Mouse (Mus musculus) liver, embryonic 15.5 days (tissue): ENCODE measurements around the gene Fxyd2. TPM values are rescaled to one million over a fixed set of nuclear protein-coding genes. Genes with fewer than 3 reads are reported as not detected.

ENCODE experiments used
- ATAC-seq: fragments of 200-750 bp; cut with Nextera tagmentation; 2 replicates; pipeline ENCODE4 v1.8.0; 2017; ENCODE audit warnings: moderate number of reproducible peaks, mild to moderate bottlenecking, moderate library complexity; ENCODE audit not compliant: insufficient read depth
- H3K27ac ChIP-seq: fragments of 300-500 bp; sonication (generic); replicated peaks from 2 replicates; pipeline ENCODE4 v1.5.1; 2015; ENCODE audit warnings: mild to moderate bottlenecking, inconsistent platforms
- H3K27me3 ChIP-seq: fragments of 300-500 bp; sonication (generic); 2 replicates; pipeline ENCODE4 v1.6.1; 2015; ENCODE audit warnings: mild to moderate bottlenecking, inconsistent platforms
- H3K36me3 ChIP-seq: fragments of 300-500 bp; sonication (generic); replicated peaks from 2 replicates; pipeline ENCODE4 v1.6.1; 2015; ENCODE audit warnings: moderate library complexity, mild to moderate bottlenecking, inconsistent platforms
- H3K4me1 ChIP-seq: fragments of 300-500 bp; sonication (generic); replicated peaks from 2 replicates; pipeline ENCODE4 v1.6.1; 2015; ENCODE audit warnings: inconsistent platforms
- H3K4me2 ChIP-seq: fragments of 300-500 bp; sonication (generic); 2 replicates; pipeline ENCODE4 v1.6.1; 2015; ENCODE audit warnings: moderate library complexity, mild to moderate bottlenecking, inconsistent platforms
- H3K4me3 ChIP-seq: fragments of 300-500 bp; sonication (generic); replicated peaks from 2 replicates; pipeline ENCODE4 v1.5.1; 2015; ENCODE audit warnings: mild to moderate bottlenecking, inconsistent platforms
- H3K9ac ChIP-seq: fragments of 300-500 bp; sonication (generic); 2 replicates; pipeline ENCODE4 v1.6.1; 2015; ENCODE audit warnings: moderate library complexity, mild to moderate bottlenecking, inconsistent platforms
- H3K9me3 ChIP-seq: fragments of 300-500 bp; sonication (generic); replicated peaks from 2 replicates; pipeline ENCODE4 v1.6.1; 2016; ENCODE audit warnings: inconsistent platforms
- WGBS: fragments of 180-500 bp; shearing (Covaris S2); methylation state at CpG from one replicate; pipeline ENCODE4 v1.1.7; 2015; ENCODE audit warnings: mixed read lengths; ENCODE audit not compliant: insufficient replicate concordance; 5-methylcytosine and 5-hydroxymethylcytosine counted together
- polyA plus RNA-seq: library from polyadenylated mRNA; unstranded; fragments of >200 nt; fragmentation: Nextera tagmentation; extraction: Ambion mirVana; gene quantifications from 2 replicates; pipeline ENCODE4 v1.2.1, GENCODE M21; 2015

Fxyd2 gene
- polyA plus RNA-seq, 1 experiment from 2014 or later, result 0.62 TPM

DNA sequence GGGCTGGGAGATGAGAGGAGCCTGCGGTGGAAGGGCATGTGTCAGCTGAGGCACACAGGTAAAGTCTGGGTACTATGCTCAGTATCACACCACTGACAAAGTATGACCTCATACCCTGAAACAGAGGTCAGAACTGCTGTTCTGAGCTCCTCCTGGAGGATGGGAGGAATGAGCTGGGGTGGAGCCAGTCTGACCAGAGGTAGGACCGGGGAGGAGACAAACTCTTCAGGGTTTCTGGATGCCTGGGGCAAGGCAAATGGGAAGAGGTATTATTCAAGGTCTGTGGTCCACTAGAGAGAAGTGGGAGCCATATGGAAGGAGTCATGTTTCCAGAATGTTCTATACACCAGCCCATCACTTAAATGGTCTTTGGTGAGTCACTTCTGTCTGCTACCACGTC is 11.6 kb downstream of the Fxyd2 start:
- no peak overlapping the region for H3K4me2 ChIP-seq
- H3K9ac ChIP-seq, result no peak overlapping the region
- 66% methylated on average over 3 of the region's 3 CpGs for WGBS
- no peaks in the 10 kb centered on the region for H3K9me3 ChIP-seq
- no peak overlapping the region for H3K27ac ChIP-seq
- no peak for ATAC-seq
- peaks cover 5% of the 10 kb centered on the region; the same call in 1 of the 2 replicates for H3K4me1 ChIP-seq
- no peaks in the 10 kb centered on the region for H3K36me3 ChIP-seq
- H3K27me3 ChIP-seq, result peaks cover 6% of the 10 kb centered on the region; the same call in 1 of the 2 replicates
- H3K4me3 ChIP-seq, result no peak overlapping the region

DNA sequence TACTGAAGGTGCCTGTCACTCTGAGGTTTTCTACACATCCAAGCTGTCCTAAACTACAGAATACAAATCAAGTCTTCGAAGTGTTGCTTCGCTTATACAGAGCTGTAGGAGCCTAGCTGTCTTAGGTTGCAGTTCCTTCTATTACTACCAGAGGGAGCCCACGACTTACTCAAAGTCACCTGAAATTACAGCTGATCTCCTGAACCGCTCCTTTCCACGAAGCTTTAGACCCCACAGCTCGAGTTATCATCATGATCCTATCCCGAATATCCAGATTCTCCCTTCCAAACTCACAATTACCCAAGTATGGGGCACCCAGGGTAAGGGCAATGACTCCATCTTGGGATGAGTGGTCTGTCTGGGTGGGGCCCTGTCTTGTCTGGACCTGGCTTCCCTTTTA is 12.3 kb downstream of the Fxyd2 start:
- Histone ChIP-seq H3K4me1 (peaks cover 5% of the 10 kb centered on the region; the same call in 1 of the 2 replicates), H3K27ac (no peak overlapping the region), H3K4me3 (no peak overlapping the region), H3K9ac (no peak overlapping the region), H3K4me2 (no peak overlapping the region; the same call in 1 of the 2 replicates), H3K27me3 (peaks cover 6% of the 10 kb centered on the region; the same call in 1 of the 2 replicates), H3K36me3 (no peaks in the 10 kb centered on the region), H3K9me3 (no peaks in the 10 kb centered on the region)
- WGBS, result 17% methylated on average over 7 of the region's 7 CpGs
- ATAC-seq, result no peak

DNA sequence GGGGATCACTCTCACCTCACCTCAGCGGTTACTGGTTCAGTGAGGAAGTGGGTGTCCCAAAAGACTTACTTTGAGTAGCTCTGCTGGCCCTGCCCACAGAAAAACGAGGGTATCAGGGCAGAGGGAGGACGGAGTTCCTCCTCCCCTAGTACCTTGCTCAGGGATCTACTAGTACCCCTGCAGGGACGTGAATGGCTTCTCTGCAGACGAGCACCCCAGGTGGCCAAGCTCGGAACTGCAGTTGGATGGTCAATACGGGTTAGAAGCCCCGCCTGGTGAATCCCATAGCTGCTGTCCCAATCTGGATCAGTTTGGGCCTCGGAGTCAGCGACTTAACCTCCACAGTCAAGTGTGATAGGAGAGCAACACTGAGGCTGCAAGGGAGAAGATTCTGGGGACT is 12.8 kb downstream of the Fxyd2 start:
- no peak overlapping the region for H3K9ac ChIP-seq

DNA sequence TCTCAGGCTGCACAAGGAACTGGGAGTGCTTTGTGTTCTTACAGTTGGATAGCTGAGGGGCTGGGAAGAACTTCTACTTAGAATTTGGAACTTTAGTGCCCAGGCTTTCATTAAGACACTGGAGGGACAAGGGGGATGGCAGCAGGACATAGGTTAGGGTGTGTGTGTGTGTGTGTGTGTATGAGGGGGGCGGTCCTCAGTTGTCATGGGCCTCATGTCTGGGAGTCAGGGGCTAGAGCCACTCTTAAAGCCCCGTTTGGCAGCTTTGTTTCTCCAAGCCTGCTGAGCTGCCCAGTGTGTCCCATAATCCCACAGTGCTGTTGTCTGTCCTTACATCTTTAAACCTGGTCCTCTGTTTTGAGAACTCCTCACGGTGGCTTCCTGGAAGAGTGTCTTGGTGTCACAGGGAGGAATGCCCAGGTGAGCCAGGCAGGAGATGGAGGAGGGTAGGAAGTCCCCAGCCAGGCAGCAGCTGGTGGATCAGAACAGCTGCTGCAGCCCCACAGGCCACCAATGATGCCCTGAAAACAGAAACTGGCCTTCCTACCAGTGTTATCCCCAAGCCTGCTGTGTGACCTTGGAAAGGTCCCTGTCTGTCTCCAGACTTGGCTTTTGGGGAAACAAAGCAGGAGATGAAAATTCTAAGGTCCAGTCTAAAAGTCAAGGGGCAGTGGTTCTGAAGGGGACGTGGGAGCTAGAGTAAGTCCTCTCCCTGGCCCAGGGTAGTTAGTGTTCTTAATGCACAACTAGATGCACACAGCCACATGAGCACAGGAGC is 13.4 kb downstream of the Fxyd2 start:
- Histone ChIP-seq H3K27ac (no peak overlapping the region), H3K4me3 (no peak overlapping the region), H3K36me3 (no peaks in the 10 kb centered on the region), H3K4me1 (peaks cover 5% of the 10 kb centered on the region; the same call in 1 of the 2 replicates), H3K9me3 (no peaks in the 10 kb centered on the region), H3K4me2 (no peak overlapping the region), H3K27me3 (0 out of 2 replicates have a peak, but pooled peaks cover 6% of the 10 kb centered on the region), H3K9ac (no peak overlapping the region)
- no peak for ATAC-seq
- 65% methylated on average over 4 of the region's 4 CpGs for WGBS

More for the DNA sequence above, 12.8 kb downstream of the Fxyd2 start:
- H3K36me3 ChIP-seq, result no peaks in the 10 kb centered on the region
- no peak overlapping the region for H3K4me3 ChIP-seq
- peaks cover 5% of the 10 kb centered on the region; the same call in 1 of the 2 replicates for H3K4me1 ChIP-seq
- H3K27me3 ChIP-seq, result peaks cover 6% of the 10 kb centered on the region; the same call in 1 of the 2 replicates
- no peaks in the 10 kb centered on the region for H3K9me3 ChIP-seq
- no peak for ATAC-seq
- WGBS, result 4% methylated on average over 10 of the region's 10 CpGs
- no peak overlapping the region; the same call in 1 of the 2 replicates for H3K4me2 ChIP-seq
- no peak overlapping the region for H3K27ac ChIP-seq

DNA sequence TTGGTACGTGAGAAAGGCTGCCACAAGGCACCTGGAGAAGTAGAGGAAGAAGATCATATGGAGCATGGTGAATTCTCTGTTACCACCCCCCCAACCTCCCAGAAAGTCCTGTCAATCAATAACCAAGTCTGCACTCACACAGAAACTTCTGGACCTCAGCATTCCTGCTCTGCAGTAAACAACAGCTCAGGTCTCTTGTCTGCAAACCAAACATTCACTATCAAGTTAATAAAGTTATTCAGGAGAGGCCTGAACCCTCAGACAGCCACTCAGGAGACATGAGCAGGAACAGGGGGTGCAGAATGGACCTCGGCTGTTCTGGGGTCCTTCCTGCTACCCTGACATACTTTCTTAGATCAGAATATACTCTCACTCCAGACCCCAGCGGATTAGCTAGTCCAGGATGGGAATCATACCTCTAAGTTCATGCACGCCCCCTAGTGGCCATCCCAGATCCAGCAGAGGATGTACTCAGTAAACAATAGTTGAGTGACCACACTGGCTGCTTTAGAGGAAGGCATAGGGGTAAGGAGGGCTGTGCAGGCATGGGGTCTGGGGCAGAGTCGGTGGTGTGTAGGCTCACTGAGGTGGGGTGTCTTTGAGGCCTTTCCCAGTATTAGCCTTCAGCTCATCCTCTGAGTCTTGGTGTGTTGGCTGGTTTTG is 14.1 kb downstream of the Fxyd2 start:
- Histone ChIP-seq H3K4me3 (no peak overlapping the region), H3K9ac (no peak overlapping the region), H3K4me2 (no peak overlapping the region), H3K27me3 (0 out of 2 replicates have a peak, but pooled peaks cover 6% of the 10 kb centered on the region), H3K27ac (no peak overlapping the region), H3K36me3 (no peaks in the 10 kb centered on the region), H3K4me1 (peaks cover 5% of the 10 kb centered on the region; the same call in 1 of the 2 replicates), H3K9me3 (no peaks in the 10 kb centered on the region)
- no peak for ATAC-seq
- 39% methylated on average over 5 of the region's 5 CpGs for WGBS

DNA sequence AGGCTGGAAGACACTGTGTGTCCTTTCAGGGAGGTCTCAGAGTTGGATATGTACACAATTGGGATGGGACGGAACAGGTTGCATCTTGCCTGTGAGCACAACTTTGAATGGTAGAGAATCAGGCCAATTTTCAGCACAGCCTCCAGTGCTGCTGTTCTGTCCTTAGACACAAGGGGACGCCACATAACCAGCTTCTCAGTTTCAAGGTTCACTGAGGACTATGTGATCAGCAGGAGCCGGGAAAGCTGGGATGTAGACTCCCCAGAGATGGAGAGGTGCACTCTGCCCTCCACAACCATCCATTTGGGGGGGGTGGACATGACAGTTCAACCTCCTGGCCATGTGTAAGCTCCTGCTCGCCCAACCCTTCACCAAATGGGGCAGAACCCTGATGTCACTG is 16.4 kb downstream of the Fxyd2 start:
- WGBS, result 40% methylated on average over 4 of the region's 4 CpGs
- no peak for ATAC-seq
- no peak overlapping the region for H3K9ac ChIP-seq
- H3K9me3 ChIP-seq, result no peaks in the 10 kb centered on the region
- no peaks in the 10 kb centered on the region for H3K36me3 ChIP-seq
- H3K27ac ChIP-seq, result no peak overlapping the region
- no peaks in the 10 kb centered on the region for H3K27me3 ChIP-seq
- no peak overlapping the region for H3K4me2 ChIP-seq
- H3K4me3 ChIP-seq, result no peak overlapping the region
- peaks cover 5% of the 10 kb centered on the region; the same call in 1 of the 2 replicates for H3K4me1 ChIP-seq

DNA sequence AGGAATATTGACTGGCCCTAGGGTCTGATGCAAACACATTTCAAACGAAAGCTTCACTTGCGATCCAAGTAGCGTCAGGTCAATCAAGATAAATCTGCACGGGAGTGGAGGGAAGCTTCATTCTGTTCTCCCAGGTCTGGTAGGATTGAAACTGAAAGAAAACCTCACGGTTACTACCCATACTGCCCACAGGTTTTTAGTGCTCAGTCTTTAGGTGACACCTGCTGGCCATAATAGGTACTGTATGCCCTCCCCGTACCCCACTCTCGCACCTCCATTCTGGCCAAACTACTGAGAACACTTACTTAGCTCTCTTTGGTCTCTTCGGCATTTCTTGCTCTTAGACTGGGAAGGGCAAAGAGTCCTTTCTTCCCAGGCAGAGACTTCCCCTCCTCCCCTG is 17.8 kb downstream of the Fxyd2 start:
- WGBS, result 11% methylated on average over 8 of the region's 8 CpGs
- H3K36me3 ChIP-seq, result no peaks in the 10 kb centered on the region
- H3K27me3 ChIP-seq, result no peaks in the 10 kb centered on the region
- H3K4me1 ChIP-seq, result 0 out of 2 replicates have a peak, but pooled peaks cover under 1% of the 10 kb centered on the region
- H3K27ac ChIP-seq, result no peak overlapping the region
- no peak for ATAC-seq
- peak overlapping the region; percentile 34 for H3K4me3 ChIP-seq
- H3K9me3 ChIP-seq, result no peaks in the 10 kb centered on the region
- peak overlapping the region; percentile 42 for H3K4me2 ChIP-seq
- H3K9ac ChIP-seq, result no peak overlapping the region

DNA sequence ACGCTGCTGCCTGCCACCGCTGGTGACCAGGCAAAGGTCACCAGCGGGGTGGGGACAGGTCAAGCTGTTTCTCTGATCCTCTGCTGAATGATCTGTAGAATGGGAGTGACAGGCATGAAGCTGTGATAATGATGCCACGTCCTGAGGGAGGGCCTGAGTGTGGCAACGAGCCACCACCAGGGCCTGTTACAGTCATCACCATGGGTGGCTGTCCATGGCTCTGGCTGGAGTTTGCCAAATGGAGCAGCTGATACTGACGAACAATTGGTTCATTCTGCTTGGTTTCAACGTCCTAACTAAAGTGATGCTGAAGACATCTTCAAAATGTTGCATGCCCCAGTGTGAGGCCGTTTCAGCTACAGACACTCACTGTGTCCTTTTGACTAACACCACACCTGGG is 18.8 kb downstream of the Fxyd2 start:
- no peaks in the 10 kb centered on the region for H3K36me3 ChIP-seq
- H3K9ac ChIP-seq, result no peak overlapping the region
- no peak overlapping the region for H3K4me2 ChIP-seq
- H3K4me3 ChIP-seq, result no peak overlapping the region
- H3K27me3 ChIP-seq, result no peaks in the 10 kb centered on the region
- no peaks in the 10 kb centered on the region for H3K4me1 ChIP-seq
- no peak overlapping the region for H3K27ac ChIP-seq
- ATAC-seq, result no peak
- no peaks in the 10 kb centered on the region for H3K9me3 ChIP-seq
- WGBS, result 55% methylated on average over 8 of the region's 8 CpGs

DNA sequence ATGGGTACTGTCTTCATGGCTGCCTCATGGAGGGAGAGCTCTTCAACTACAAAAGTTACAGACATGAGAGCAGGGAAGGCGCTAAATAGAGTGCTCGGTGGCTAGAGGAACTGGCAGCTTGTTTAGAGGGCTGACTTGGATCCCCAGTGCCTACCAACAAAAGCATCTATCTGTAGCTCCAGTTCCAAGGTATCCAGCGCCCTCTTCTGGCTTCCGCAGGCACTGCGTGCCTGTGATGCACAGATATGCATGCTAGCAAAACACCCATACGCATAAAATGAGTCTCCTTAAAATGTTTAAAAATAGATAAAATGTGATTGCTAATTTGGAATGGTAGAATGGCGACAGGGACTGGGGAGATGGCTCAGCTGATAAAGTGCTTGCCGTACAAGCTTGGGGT is 21.7 kb downstream of the Fxyd2 start:
- H3K27me3 ChIP-seq, result no peaks in the 10 kb centered on the region
- no peaks in the 10 kb centered on the region for H3K36me3 ChIP-seq
- H3K4me2 ChIP-seq, result no peak overlapping the region
- 57% methylated on average over 8 of the region's 8 CpGs for WGBS
- no peak overlapping the region for H3K27ac ChIP-seq
- ATAC-seq, result no peak
- H3K4me3 ChIP-seq, result no peak overlapping the region
- H3K9me3 ChIP-seq, result no peaks in the 10 kb centered on the region
- no peaks in the 10 kb centered on the region for H3K4me1 ChIP-seq
- no peak overlapping the region for H3K9ac ChIP-seq

DNA sequence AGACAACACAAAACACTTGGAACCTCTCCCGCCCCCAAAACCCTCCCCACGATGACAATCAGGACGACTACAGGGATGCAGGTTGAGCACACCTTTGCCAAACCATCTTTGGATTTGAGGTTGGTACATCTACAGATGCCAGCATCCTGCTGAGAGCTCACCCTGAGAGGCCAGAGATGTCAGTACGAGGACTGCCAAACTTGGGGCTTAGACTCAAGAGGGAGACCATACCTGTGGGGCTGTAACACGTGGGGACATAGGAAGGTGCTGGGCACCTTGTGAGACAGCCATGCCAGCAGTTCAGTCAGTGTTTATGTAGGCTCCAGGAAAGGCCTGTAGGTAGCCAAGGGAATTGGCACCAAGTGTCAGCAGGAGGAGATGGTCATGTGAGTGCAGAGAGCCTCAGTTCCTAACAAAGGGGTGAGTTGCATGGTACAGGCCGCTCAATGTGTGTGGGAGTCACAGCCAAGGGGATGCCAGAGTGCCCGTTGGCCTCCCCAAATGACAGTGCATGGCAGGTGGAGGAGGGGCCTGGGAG is 23.4 kb downstream of the Fxyd2 start:
- Histone ChIP-seq H3K9me3 (no peaks in the 10 kb centered on the region), H3K4me3 (no peak overlapping the region), H3K4me1 (no peaks in the 10 kb centered on the region), H3K36me3 (no peaks in the 10 kb centered on the region), H3K27ac (no peak overlapping the region), H3K4me2 (no peak overlapping the region), H3K27me3 (peaks cover 6% of the 10 kb centered on the region; the same call in 1 of the 2 replicates), H3K9ac (no peak overlapping the region)
- ATAC-seq, result no peak
- WGBS, result 52% methylated on average over 7 of the region's 7 CpGs

DNA sequence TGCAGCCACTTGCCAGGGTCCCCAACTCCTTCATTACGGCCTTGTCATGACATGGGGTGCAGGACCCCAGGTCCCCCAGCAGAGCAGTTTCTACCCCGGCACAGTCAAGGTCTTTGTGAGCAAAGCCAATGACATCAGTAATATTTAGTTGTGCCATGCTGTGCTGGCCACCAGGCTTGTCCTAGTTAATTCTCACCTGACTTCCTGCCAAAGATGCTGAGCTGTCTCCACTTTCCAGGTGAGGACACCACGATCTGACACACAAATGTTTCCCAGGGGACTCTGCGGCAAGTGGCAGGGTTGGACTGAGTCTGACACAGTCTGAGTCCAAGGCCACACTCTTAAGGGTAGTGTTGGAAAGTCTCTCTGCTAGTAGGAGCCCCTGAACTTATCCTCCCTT is 27.0 kb downstream of the Fxyd2 start, which contains the start of gene Dscaml1:
Gene Dscaml1, plus strand, starts transcription at position 173 of the 400 bp plus-strand sequence.
- Histone ChIP-seq H3K36me3 (no peaks in the 10 kb centered on the region), H3K4me1 (no peaks in the 10 kb centered on the region), H3K27me3 (peaks cover 37% of the 10 kb centered on the region), H3K9me3 (no peaks in the 10 kb centered on the region), H3K27ac (no peak within 1 kb of the TSS), H3K4me3 (no peak within 1 kb of the TSS), H3K9ac (no peak within 1 kb of the TSS), H3K4me2 (no peak within 1 kb of the TSS)
- ATAC-seq, result no peak
- WGBS, result 61% methylated on average over 4 of the region's 4 CpGs
